Mouse (Mus musculus): ENCODE measurements around the gene Igf1r. TPM values are rescaled to one million over a fixed set of nuclear protein-coding genes. Genes with fewer than 3 reads are reported as not detected.

Igf1r gene
- total RNA-seq, 4 experiments from 2014 or later: 7.5 to 9.4 (median 8.0) TPM

GRCm38 (mm10) chr7:68074748-68075147 is 122.1 kb downstream of the Igf1r start:
- no peak for DNase-seq (ENCODE audit: low spot score in 2 of 2)

- DNase-seq (ENCODE audit: low spot score in 2 of 2): no peak
Observed at GRCm38 (mm10) chr7:68075401-68075800, 122.8 kb downstream of the Igf1r start.

- no peak for DNase-seq (ENCODE audit: low spot score in 2 of 2)
Observed at GRCm38 (mm10) chr7:68080122-68080845, 127.7 kb downstream of the Igf1r start.

- peak in 1 of 2 experiments; percentile 8 for DNase-seq (ENCODE audit: low spot score in 2 of 2)
Observed at GRCm38 (mm10) chr7:68085338-68085737, 132.7 kb downstream of the Igf1r start.

GRCm38 (mm10) chr7:68085870-68086341 is 133.3 kb downstream of the Igf1r start:
- DNase-seq (ENCODE audit: low spot score in 2 of 2): no peak

GRCm38 (mm10) chr7:68087496-68087895 is 134.9 kb downstream of the Igf1r start:
- DNase-seq (ENCODE audit: low spot score in 2 of 2): no peak

- DNase-seq (ENCODE audit: low spot score in 2 of 2): no peak
Observed at GRCm38 (mm10) chr7:68088825-68089224, 136.2 kb downstream of the Igf1r start.

GRCm38 (mm10) chr7:68089725-68090124 is 137.1 kb downstream of the Igf1r start:
- no peak for DNase-seq (ENCODE audit: low spot score in 2 of 2)

GRCm38 (mm10) chr7:68090576-68090975 is 137.9 kb downstream of the Igf1r start:
- DNase-seq (ENCODE audit: low spot score in 2 of 2): no peak

GRCm38 (mm10) chr7:68092304-68092978 is 139.8 kb downstream of the Igf1r start:
- DNase-seq (ENCODE audit: low spot score in 2 of 2): no peak

- DNase-seq (ENCODE audit: low spot score in 2 of 2): no peak
Observed at GRCm38 (mm10) chr7:68093817-68094216, 141.2 kb downstream of the Igf1r start.

- no peak for DNase-seq (ENCODE audit: low spot score in 2 of 2)
Observed at GRCm38 (mm10) chr7:68095574-68095973, 142.9 kb downstream of the Igf1r start.

- DNase-seq (ENCODE audit: low spot score in 2 of 2): no peak
Observed at GRCm38 (mm10) chr7:68096411-68096810, 143.8 kb downstream of the Igf1r start.

- no peak for DNase-seq (ENCODE audit: low spot score in 2 of 2)
Observed at GRCm38 (mm10) chr7:68097081-68097836, 144.6 kb downstream of the Igf1r start.

GRCm38 (mm10) chr7:68098098-68098497 is 145.5 kb downstream of the Igf1r start:
- DNase-seq (ENCODE audit: low spot score in 2 of 2): no peak

- DNase-seq (ENCODE audit: low spot score in 2 of 2): no peak
Observed at GRCm38 (mm10) chr7:68100388-68100787, 147.8 kb downstream of the Igf1r start.

- peak; percentile 27 to 58 for DNase-seq (ENCODE audit: low spot score in 2 of 2)
Observed at GRCm38 (mm10) chr7:68102456-68103177, 150.0 kb downstream of the Igf1r start.

- DNase-seq (ENCODE audit: low spot score in 2 of 2): no peak
Observed at GRCm38 (mm10) chr7:68103178-68103530, 150.5 kb downstream of the Igf1r start.

GRCm38 (mm10) chr7:68111532-68111931 is 158.9 kb downstream of the Igf1r start:
- no peak for DNase-seq (ENCODE audit: low spot score in 2 of 2)

GRCm38 (mm10) chr7:68112582-68112981 is 160.0 kb downstream of the Igf1r start:
- DNase-seq (ENCODE audit: low spot score in 2 of 2): no peak

GRCm38 (mm10) chr7:68114364-68114763 is 161.7 kb downstream of the Igf1r start:
- no peak for DNase-seq (ENCODE audit: low spot score in 2 of 2)

Data from gastrocnemius, adult 8-10 months (tissue).